23 mouse cellular contexts compared by ENCODE assay signal in the genomic region with DNA sequence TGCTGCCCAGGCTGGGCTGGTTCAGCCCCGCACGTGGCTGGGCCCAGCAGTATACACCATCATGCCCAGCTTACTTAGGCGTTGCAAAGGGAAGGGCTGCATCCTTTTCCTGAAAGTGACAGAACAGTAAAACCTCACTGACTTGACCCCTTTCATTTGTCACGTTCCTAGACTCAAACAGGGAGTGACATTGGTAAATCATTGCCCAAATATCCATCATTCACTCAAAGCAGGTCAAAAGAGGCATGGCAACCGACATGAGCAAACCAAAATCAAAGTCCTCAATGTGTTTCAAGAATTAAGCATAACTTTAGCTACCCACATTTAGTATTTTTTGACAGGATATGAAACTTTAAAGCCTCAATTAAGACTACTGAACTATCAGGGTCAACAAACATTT.
"Had no signal": no experiment of that assay in that cellular context is flagged by ENCODE, and none has a peak within 500 bp of the region (broad histone marks: within the 10 kb centered on the region; RNA-seq: fewer than 3 reads in every experiment).

No protein-coding gene starts in this region.

- H3K27ac ChIP-seq: heart, embryonic 13.5 days; heart, embryonic 15.5 days; hindbrain, embryonic 13.5 days; hindbrain, embryonic 15.5 days; hindbrain, postnatal 0 days; kidney, embryonic 15.5 days; limb, embryonic 13.5 days; limb, embryonic 15.5 days; liver, embryonic 14.5 days had no signal

- H3K27me3 ChIP-seq: heart, embryonic 13.5 days; heart, embryonic 15.5 days; hindbrain, embryonic 13.5 days; hindbrain, embryonic 15.5 days; kidney, embryonic 15.5 days; limb, embryonic 13.5 days; limb, embryonic 15.5 days had no signal

- ATAC-seq: forebrain, postnatal 0 days; hindbrain, postnatal 0 days; intestine, embryonic 16.5 days had no signal

- H3K4me3 ChIP-seq: heart, adult 2 months; heart, embryonic 13.5 days; heart, embryonic 15.5 days; hindbrain, embryonic 13.5 days; hindbrain, embryonic 15.5 days; kidney, embryonic 15.5 days; limb, embryonic 13.5 days; limb, embryonic 15.5 days had no signal

- H3K9ac ChIP-seq: forebrain, postnatal 0 days; heart, embryonic 13.5 days; heart, embryonic 15.5 days; hindbrain, embryonic 13.5 days; hindbrain, embryonic 15.5 days; kidney, embryonic 15.5 days; limb, embryonic 13.5 days; limb, embryonic 15.5 days; liver, embryonic 14.5 days had no signal

- H3K9me3 ChIP-seq: heart, embryonic 15.5 days; hindbrain, embryonic 13.5 days; hindbrain, embryonic 15.5 days; kidney, embryonic 15.5 days; limb, embryonic 13.5 days; limb, embryonic 15.5 days had no signal

- H3K4me1 ChIP-seq: heart, embryonic 15.5 days; limb, embryonic 15.5 days had no signal

- H3K4me2 ChIP-seq: heart, embryonic 11.5 days; heart, embryonic 13.5 days; heart, embryonic 15.5 days; hindbrain, embryonic 13.5 days; hindbrain, embryonic 15.5 days; kidney, embryonic 15.5 days; limb, embryonic 13.5 days; limb, embryonic 15.5 days had no signal

- DNase-seq: forebrain, postnatal 0 days; gastrocnemius, postnatal 14 days; gastrocnemius, postnatal 36 days; heart, adult 2 months; heart, postnatal 14 days; heart, postnatal 36 days; kidney, adult 11 months; kidney, postnatal 10 days; kidney, postnatal 25 days; layer of hippocampus, adult 9-11 months; layer of hippocampus, postnatal 36 days; left cerebral cortex, postnatal 4 days had no signal
